Mouse (Mus musculus) adrenal gland (tissue): ENCODE results near the gene Ralgps1.

Experiments
- intact Hi-C: fragments of 180-260 bp; cut with DNase I; formaldehyde crosslinking; loops from one replicate; pipeline ENCODE4 v1.15.1; 2025

The Ralgps1 gene

DNA sequence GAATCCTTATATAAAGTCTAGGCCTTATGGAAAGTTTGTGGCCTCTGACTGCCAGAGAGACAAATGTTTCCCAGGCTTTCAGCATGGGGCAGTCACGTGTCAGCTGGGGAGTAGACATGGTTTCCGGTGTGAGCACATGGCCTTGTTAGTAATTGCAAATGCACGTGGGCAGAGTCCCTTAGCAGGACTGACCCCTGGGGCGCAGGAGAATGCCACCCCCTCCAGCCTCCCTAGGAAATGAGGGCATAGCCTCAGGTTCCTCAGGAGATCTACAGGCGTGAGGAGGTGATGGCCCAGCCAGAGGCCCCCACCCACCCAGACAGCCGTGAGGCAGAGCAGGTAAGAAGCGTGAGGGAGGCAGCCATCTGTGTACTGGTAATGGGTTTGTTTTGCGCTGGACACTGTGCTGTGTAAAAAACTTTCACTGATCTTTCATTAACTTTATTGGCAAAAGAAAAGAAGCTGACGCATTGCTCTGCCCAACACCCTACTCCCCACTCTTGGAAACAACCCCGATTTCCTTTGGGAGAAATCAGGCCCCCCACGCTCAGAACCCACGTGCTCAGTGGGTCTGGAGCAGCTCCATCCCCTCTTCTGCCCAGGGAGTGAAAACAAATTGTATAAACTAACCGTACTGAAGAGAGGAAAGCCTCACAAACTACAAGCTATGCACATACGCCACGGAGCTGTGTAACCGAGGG lies 191.2 kb downstream of the Ralgps1 start:
- intact Hi-C loops = no loop called here

DNA sequence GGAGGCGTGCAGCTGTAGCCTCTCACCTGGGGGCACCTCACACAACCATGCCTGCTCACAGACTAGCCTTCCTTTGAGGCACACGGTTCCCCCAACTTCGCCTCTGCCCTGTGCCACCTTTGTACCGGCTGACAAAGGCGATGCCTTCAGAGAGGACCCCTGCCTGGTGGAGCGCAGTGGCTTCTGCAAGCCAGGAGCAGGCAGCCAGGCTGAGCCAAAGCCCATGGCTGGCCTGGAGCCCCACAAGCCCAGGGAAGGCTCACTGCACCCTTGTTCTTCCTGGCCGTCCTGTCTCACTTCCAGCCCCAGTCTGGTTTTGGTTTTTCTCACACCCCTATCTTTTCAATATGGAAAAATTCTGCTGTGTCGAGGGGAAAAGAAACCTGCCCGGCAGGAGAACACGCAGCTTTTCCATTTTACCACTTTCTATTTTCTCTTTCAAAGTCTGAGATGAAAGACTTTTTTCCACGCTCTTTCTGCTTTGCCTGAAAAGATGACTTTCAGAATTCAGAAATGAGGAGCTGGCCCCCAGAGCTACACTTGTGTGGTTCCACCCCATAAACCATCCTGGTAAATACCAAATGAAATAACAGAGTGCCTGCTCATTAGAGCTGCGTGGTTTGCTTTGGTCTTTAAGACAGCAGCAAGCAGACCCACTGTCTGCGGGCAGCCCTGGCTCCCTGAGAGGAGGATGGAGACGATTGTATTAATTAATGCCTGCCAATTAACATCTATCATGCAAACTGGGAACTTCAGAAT lies 191.9 kb downstream of the Ralgps1 start:
- intact Hi-C loops = no loop called here

DNA sequence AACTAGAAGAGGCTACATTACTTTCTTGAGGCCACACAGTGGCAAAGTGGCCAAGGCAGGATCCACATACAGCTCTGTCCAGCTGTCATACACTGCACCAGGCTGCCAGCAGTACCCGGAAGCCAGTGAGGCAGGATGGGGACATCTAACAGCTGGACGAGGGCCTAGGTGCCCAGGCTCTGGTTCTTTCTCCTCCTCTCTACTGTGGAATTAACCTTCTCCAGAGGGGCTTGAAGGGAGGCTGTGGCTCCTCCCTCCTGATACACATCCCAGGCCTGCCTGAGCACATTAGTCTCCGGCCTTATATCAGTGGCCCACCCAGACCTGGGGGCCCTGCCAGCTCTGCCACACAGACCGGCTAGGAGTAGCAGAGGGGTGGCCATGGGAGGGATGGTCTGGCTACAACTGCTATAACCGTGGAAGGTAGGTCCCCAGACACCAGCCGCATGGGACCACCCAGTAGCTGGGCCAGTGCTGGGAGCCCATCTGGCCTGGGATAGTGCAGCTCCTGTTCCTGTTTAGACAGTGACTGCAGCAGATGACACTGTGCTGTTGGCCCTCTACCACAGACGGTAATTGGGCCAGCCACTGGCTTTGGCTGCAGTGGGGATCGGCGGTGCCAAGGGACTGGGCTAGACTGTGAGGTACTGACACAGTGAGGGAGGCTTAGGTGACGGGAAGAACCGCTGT lies 192.9 kb downstream of the Ralgps1 start:
- intact Hi-C loops = no loop called here

DNA sequence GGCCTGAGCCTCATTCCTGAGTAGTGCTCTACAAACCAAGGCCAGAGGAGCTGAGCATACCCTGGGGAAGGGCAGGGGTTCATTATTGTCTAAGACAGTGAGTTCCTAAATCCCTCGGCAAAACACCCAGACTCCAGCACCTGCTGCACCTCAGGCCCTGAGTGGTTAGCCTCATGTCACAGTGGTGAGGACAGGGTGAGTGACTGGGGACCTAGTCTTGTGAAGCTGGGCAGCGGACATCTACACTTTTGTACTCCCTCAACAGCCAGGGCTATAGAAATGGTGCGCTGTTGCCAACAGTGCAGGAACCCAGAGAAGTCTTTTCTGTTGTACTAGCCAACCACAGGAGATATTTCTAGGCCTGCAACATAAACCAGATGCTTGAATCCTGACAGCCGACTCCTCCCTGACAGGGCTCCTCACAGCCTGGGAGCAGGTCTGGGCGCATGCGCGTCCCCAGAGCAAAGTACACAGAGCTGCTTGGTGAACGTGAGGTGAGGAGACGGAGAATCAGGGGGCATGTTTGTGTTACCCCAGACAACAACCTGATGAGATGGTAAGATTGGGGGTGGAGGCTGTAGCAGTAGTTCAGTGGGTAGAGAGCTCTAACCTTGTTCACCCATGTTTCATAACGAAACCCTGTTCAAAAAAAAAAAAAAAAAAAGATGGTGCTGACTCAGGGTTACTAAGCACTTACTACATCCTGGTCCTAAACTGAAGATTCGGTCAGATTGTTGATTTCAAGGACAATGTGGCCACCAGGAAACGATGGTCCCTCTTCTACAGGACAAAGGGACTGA lies 193.6 kb downstream of the Ralgps1 start:
- intact Hi-C loops = no loop called here

DNA sequence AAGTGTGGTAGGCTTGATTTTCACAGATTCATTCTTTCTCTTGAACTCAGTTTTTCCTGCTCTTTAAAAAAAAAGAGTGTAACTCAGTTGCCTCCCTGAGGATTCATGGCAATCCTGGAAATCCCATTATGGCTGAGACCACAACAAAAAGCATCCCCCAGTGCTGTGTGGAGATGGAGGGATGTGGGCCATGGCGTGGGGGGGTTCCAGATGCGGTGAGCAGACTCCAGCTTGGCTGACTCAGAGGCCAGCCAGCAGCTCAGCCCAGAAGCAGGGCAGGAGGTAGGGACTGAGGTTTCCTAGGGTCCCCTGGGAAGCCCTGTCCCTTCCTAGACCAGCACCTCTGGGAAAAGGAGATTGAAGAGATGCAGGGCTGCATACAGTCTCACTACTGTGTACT lies 194.4 kb downstream of the Ralgps1 start:
- intact Hi-C loops = no loop called here

DNA sequence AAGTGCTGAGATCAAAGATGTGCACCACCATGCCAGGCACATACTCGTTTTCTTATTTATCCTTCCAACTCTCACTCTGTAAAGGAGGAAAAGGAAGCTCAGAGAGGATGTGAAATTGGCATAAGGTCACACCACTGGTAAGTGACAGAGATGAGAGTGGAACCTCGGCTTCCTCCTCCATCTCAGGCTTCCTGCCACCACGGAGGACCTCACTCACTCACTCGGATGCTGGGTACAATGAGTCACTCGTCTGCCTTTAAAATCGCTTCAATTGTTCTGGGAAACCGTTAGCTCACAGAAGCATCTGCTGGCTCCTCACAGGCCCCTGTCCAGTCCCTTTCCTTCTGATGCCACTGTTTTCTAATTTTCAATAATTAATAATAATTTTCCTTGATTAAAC lies 194.8 kb downstream of the Ralgps1 start:
- intact Hi-C loops = no loop called here

DNA sequence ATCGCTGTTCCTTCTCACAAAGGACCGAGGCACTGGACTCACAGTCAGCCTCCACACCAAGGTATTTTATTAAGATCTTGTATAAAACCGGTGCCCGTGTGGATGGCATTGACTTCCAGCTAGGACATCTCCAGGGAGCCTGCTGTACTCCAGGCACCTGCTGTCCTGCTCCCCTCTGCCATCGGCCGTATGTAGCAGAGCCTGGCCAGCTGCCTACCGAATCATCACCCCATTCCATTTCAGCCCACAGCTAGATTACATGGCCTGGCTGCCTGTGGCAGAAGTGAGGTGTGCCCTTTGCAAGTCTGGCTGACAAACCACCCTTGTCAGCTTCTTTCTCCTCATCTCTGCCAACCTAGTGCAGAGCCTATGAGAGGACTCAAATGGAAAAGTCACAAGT lies 197.6 kb downstream of the Ralgps1 start:
- intact Hi-C loops = no loop called here

DNA sequence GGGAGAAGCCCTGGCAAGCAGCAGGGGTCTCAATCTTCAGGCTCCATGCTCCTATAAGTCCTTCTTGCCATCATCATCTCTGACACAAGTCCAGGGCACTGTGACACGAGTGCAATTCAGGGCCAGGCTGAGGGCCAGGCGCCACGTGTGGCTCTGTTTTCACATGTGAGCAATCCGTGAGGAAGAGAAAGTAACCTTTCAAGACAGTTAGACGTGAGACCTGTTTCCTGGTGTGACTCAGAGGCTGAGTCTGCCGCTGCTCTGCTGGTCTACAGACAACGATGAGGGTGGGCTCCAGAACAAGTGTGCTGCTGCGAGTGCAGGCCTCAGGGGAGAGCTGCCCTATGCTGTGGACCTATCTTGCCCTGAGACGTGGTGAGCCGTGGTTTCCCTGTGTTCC lies 198.2 kb downstream of the Ralgps1 start:
- intact Hi-C loops = no loop called here

DNA sequence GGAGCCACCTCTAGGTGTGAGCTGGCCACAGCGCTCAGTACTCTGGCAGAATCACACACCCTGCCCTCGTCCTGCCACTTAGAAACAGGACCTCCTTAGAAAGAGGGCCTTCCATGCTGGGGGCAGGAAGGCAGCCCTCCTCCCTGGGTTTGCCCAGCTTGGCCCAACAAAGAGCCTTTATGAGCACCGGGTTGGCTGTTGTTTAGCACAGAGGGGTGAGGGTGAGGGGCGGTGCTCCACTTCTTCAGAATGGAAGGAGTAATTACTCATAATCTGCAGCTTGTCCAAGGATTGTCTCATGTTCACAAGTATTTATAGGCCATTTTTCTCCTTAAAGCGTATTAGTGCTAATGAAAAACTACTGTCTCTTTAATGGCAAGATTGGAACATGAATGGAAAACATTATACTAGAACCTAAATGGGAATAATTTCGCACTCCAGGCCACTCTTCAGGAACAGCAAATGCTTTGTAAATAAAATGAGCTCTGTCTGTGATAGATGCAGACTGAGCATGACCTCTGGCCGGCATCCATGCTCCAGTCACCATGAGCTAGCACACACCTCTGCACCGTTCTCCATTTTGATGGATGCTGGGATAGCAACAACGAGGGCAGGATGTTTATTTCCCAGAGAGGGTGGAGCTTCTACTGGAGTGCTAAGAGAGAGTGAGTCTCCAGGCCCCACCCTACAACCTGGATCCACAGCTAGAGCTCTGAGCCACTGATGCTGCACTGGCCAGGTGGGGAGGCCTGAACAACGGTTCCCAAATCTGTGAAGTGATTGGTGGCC lies 200.3 kb downstream of the Ralgps1 start:
- intact Hi-C loops = no loop called here

DNA sequence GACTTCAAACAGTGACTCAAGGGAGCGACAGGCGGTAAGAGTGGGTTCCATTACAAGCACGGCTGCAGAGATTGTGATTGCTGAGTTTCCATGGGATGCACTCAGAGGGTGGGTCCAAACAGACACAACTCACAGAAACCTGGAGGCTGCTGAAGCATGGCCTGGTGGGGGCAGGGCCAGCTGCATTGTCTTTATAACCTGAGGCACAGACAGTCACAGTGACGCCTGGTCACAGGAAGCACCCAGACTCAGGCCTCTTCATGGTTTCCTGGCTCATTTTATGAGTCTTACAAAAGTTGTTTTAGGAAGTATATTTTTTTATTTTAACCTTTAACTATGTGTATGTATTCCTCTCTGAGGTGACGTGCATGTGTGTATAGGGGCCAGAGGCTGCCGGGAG lies 201.8 kb downstream of the Ralgps1 start:
- intact Hi-C loops = no loop called here

DNA sequence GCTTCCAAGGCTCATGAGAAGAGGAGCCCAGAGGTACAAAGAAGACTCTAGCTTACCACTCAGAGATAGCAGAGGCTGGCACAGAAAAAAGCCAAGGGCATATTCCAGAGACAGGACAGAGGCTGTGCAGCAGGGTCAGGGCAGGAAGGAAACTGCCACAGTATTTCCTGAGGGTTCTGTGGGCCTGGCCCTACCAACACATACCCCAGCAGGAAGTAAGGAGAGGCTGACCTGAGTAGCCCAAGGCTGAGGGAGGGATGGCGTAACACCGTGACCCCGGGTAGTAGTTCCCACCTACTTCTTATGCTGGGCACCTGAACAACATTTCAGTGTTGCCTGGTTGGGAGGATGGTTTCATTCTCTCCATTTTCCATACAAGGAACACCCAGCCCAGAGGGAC lies 204.2 kb downstream of the Ralgps1 start:
- intact Hi-C loops = no loop called here

DNA sequence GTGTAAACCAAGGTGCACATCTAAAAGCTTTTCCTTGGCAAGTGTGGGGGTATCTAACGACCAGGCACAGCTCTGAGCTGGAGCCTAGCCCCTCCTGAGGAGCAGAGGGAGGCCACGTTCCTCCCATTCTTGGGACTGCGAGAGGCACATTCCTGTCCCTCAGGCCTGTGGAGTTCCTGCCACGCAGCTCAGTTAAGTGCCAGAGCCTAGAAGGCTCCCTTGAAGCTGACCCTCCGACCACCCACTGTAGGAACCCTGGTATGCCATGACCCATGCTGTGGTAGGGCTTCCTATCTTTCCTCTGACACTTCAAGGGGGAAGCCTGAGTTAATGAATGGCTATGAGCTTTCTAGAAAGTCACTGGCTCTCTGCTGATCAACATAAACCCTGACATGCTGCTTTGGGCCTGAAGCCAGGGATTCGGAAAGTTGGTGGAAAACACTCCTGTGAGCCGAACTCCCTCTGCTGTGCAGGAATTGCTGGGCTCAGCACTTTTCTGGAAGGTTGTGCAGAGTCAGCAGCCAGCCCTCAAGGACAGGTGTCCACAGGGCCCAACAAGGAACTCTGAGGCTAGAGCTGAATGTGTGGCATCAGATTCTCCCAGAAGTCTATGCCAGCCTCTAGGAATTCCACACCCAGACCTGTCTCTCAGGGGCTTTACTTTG lies 205.4 kb downstream of the Ralgps1 start:
- intact Hi-C loops = no loop called here

DNA sequence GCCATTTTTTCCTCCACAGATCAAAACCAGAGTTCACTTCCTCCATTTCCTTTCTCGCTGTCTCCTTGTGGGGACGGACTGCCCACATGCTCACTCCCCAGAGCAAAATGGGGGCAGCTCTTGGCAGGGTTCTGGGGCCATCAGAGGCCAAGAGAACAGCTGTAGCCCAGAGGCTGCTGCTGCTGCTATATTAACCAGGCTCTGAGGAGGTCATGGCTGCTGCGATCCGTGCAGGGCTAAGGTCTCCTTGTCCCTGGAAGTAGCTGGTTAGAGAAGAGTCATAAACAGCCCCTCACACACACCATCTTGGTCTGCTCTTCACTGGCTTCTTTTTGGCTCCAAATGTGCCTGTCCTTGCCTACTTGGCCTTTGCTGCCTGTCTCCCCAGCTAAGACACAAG lies 206.1 kb downstream of the Ralgps1 start:
- intact Hi-C loops = no loop called here

DNA sequence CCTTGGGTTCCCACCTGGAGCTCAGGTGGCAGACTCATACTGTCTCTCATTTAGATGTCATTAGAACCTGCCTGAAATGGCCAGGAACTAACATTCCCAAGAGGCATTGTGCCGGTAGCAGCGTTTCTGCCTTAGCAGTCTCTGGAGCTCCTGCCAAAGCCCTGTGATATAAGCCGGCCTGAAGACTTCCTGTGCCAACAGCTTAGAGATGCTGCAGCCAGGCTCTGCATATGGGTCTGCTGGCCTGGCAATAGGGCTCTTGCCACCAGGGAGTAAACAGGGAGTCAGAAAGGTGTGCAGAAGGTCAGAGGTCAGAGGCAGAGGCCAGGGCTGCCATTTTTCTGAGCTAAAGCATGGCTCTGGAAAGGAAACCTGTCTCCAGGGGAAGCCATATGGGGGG lies 206.6 kb downstream of the Ralgps1 start:
- intact Hi-C loops = loop anchor here (5.0 kb wide), 1 partner anchor 63 kb away; no protein-coding TSS in a partner anchor

DNA sequence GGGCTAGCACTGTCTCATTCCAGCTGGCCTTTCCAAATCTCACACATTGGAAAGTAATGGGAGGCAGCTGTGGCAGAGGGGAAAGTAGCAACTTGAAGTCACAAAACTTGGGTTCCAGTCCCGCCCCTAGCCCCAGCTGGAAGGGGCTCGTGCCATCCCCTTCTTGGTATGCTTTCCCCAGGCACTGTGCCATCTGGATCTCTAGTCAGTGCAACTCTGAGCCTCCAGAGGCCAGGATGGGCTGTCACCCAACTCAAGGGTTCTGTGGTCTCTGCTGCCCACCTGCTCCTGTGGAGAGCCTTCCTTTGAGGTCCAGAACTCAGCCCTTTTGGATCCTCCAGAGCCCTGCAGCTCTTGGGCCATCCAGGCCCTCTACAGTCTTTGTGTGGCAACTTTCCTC lies 209.2 kb downstream of the Ralgps1 start:
- intact Hi-C loops = loop anchor here (5.0 kb wide), 1 partner anchor 65 kb away; no protein-coding TSS in a partner anchor

DNA sequence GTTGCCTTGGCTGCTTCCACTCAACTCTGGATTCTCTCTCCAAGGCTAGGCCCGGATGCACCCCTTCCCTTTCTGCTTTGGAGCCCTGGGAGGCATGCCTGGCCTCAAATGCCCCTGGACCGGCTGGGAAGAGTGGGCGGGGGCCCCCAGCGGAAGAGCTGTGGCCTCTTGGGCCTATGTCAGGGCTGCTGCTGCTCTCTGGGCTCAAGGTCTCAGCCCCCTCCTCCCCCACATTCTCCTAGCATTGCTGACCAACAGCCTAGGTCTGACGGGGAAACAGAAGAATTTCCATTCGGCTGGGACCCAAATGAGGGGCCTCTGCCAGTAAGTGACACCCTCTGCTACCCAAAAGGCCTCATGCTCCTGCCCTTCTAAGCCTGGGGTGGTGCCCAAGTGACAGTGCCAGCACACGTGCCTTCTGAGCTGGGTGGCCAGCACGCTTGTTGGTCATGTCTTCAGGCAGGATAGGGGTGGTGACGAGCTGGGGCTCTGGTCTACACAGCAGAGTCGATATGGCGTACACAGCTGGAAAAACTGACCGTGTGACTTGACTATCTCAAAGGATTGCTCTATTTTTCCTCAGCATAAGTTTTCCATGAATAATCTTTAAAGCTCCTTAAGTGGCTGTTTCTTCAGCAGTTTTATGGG lies 210.8 kb downstream of the Ralgps1 start:
- intact Hi-C loops = loop anchor here (5.0 kb wide), 1 partner anchor 67 kb away; no protein-coding TSS in a partner anchor

DNA sequence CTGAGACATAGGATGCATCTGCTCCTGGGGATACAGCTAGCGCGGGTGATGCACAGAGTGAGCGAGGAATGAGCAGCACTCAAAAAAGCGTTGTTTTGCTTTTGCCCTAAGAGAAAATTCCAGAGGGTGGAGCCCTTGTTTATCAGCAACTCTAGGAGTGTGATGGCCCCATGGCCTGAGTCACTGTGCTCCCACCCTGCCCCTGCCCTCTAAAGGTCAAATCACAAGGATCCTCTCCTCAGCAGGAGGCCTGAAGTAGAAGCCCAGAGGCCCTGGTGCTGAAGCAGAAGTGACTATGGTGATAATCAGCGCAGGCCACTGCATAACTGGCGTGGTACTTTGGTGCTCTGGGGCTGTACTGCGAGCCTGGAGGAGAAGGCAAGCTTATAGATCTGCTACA lies 211.7 kb downstream of the Ralgps1 start:
- intact Hi-C loops = no loop called here

DNA sequence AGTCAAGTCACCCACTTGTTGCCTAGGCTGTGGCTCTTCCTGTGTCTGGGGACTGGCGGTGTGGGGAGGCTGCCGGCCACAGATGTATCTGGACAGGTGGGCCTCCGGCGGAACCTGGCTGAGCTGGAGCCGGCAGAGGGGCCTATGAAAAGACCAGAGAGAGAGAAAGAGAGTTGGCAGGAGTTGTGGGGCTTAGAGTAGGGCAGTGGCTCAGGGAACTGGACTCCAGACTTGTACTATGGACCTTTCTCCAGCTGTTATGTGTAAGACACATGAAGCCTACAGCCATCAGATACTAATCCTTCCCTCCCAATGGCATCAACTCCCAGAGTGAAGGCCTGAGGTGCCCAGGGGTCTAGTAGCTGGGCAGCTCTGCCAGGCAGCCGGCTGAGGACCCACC lies 212.4 kb downstream of the Ralgps1 start:
- intact Hi-C loops = no loop called here

DNA sequence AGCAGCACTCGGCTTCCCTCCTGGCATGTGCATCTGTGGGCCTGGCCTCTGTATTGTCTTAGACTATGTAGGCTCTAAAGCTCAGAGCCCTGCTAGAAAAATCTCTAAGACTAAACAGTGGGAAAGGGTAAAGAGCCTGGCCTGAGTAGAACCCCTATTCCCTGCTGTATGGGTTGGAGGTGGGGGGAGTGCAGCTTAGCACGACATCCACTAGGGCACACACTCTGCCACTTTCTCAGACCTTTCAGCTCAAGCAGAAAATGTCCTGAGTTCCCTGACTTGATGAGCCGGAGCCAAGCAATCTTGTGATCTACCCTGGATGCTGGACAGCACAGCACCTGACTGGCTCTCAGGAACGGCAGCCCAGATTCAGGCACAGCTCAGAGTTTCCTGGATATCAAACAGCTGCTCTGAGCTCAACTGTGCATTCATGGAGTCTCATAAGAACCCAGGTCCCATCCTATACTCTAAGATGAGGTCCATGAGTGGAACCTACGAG lies 215.0 kb downstream of the Ralgps1 start:
- intact Hi-C loops = no loop called here
